Mouse (Mus musculus) heart, adult 2 months (tissue): ENCODE measurements at regions not wholly inside any gene's neighbourhood (a gene's known extent, or its start where the extent isn't known, plus 50 kb on each side); places are given as distances from the start of the nearest gene placed in this dataset.

Source experiments
- DNase-seq, 2 experiments: peaks; one replicate each; pipeline ENCODE4 v3.0.0; 2021
- H3K27ac ChIP-seq: fragments of 200-600 bp; 2 replicates; pipeline ENCODE4 v1.8.1; 2022
- H3K27me3 ChIP-seq: fragments of 200-500 bp; 2 replicates; pipeline ENCODE4 v1.6.1; 2012; ENCODE audit warnings: mild to moderate bottlenecking, low read length, inconsistent platforms, mixed read lengths; ENCODE audit not compliant: control insufficient read depth, insufficient read depth
- H3K36me3 ChIP-seq: fragments of 200-500 bp; 2 replicates; pipeline ENCODE4 v1.6.1; 2012; ENCODE audit warnings: low read length, inconsistent platforms; ENCODE audit not compliant: control insufficient read depth, insufficient read depth
- H3K4me1 ChIP-seq: fragments of 200-500 bp; 2 replicates; pipeline ENCODE4 v1.6.1; 2011; ENCODE audit warnings: low read length; ENCODE audit not compliant: control insufficient read depth, insufficient read depth
- H3K4me3 ChIP-seq: fragments of 200-600 bp; 2 replicates; pipeline ENCODE4 v1.8.1; 2022
- H3K79me2 ChIP-seq: fragments of 200-500 bp; replicated peaks from 2 replicates; pipeline ENCODE4 v1.6.1; 2012; ENCODE audit warnings: mild to moderate bottlenecking, inconsistent platforms, low read length, moderate library complexity, mixed read lengths; ENCODE audit not compliant: control insufficient read depth, insufficient read depth
- H3K9ac ChIP-seq: fragments of 200-500 bp; 2 replicates; pipeline ENCODE4 v1.6.1; 2012; ENCODE audit warnings: low read depth, mild to moderate bottlenecking, control low read depth, inconsistent platforms, low read length, mixed read lengths
- CTCF ChIP-seq: fragments of 200-600 bp; IDR thresholded peaks from 2 replicates; pipeline ENCODE4 v1.8.1; 2022; ENCODE audit warnings: antibody characterized with exemption, mild to moderate bottlenecking, moderate library complexity
- EP300 ChIP-seq: fragments of 200-500 bp; IDR thresholded peaks from 2 replicates; pipeline ENCODE4 v1.6.1; 2011; ENCODE audit warnings: low read depth, low read length, control low read depth; ENCODE audit not compliant: insufficient read depth
- POLR2A ChIP-seq: fragments of 200-500 bp; IDR thresholded peaks from 2 replicates; pipeline ENCODE4 v1.6.1; 2011; ENCODE audit warnings: mild to moderate bottlenecking, low read depth, low read length, control low read depth; ENCODE audit not compliant: insufficient read depth
- WGBS: fragments of 180-500 bp; shearing (Covaris S2); methylation state at CpG from one replicate; pipeline ENCODE4 v1.1.7; 2018; 5-methylcytosine and 5-hydroxymethylcytosine counted together
- intact Hi-C: fragments of 180-260 bp; cut with DNase I; formaldehyde crosslinking; loops from one replicate; pipeline ENCODE4 v1.15.1; 2025

DNA sequence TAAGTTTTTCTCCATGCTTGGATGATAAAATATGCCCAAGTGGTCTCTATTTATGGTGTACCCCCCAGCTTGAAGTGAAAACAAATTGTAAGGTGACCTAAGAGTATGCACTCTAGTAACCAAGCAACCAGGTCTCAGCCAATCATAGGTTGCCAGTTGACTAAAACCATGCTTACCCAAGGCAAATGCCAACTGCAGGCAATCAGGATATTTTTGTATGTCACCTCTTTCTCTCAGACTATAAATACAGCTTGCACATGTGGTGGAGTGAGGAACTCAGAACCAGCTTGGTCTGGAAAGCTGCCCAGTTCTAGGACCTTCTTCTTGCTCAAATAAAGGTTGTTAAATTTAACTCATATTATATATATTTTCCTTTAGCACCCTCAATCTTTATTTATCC lies 476.0 kb upstream of the Gm26657 start:
- Histone ChIP-seq H3K4me1 (peaks cover 4% of the 10 kb centered on the region), H3K4me3 (no peak overlapping the region), H3K27ac (peak overlapping the region; percentile 65), H3K79me2 (no peaks in the 10 kb centered on the region), H3K27me3 (no peaks in the 10 kb centered on the region), H3K9ac (no peak overlapping the region), H3K36me3 (peaks cover 2% of the 10 kb centered on the region; the same call in 1 of the 2 replicates)
- intact Hi-C loops = no loop called here
- DNase-seq = peak in 1 of 2 experiments; percentile 21
- no peak for TF ChIP-seq POLR2A
- no peak for TF ChIP-seq CTCF
- TF ChIP-seq EP300 = no peak

DNA sequence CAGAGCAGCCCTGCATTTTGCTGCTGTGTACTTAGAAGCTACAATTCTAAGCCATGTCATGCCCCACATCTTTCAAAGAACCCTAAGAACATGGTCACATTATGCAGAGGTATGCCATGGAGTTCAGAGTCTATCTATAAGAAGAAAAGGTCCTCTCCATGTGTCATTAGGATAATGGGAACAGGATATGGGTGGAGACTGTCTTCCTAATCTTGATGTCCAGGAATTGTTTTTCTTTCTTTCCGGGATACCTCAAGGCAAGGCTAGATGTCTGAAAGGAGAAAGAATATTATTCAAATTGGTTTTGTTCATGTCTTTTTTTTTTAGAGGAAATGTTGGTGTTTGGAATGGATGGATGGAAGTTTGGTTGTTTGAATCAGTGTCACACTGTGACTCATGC lies 477.3 kb upstream of the Gm26657 start:
- Histone ChIP-seq H3K4me3 (no peak overlapping the region), H3K27ac (no peak overlapping the region), H3K4me1 (peaks cover 4% of the 10 kb centered on the region), H3K79me2 (no peaks in the 10 kb centered on the region), H3K27me3 (no peaks in the 10 kb centered on the region), H3K36me3 (peaks cover 2% of the 10 kb centered on the region; the same call in 1 of the 2 replicates), H3K9ac (no peak overlapping the region)
- WGBS = 47% methylated on average over 1 of the region's 1 CpGs
- intact Hi-C loops = no loop called here
- no peak for TF ChIP-seq POLR2A
- TF ChIP-seq EP300 = no peak
- no peak for TF ChIP-seq CTCF
- no peak for DNase-seq

DNA sequence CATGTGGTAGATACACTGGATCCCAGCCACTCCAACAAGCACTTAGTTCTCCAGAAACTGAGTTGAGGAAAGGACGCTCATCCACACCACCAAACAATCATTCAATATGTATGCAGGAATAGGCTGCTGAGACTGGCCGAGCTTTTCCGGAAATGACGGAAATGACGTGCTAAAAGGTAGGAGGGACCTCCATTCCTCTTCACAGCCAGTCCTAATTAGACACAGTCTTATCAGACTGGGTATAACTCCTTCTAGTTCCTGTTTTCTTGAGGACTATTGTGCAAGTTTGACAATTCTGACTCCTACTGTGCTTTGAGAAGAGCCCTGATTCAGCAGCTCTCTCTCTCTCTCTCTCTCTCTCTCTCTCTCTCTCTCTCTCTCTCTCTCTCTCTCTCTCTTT lies 477.9 kb upstream of the Gm26657 start:
- no peak for DNase-seq
- H3K79me2 ChIP-seq = no peaks in the 10 kb centered on the region
- H3K4me1 ChIP-seq = peaks cover 4% of the 10 kb centered on the region
- no peaks in the 10 kb centered on the region for H3K27me3 ChIP-seq
- no peak overlapping the region for H3K9ac ChIP-seq
- intact Hi-C loops = no loop called here
- no peak overlapping the region for H3K4me3 ChIP-seq
- no peak overlapping the region for H3K27ac ChIP-seq
- 48% methylated on average over 5 of the region's 5 CpGs for WGBS
- H3K36me3 ChIP-seq = peaks cover 2% of the 10 kb centered on the region; the same call in 1 of the 2 replicates
- no peak for TF ChIP-seq EP300
- TF ChIP-seq POLR2A = no peak
- TF ChIP-seq CTCF = no peak

DNA sequence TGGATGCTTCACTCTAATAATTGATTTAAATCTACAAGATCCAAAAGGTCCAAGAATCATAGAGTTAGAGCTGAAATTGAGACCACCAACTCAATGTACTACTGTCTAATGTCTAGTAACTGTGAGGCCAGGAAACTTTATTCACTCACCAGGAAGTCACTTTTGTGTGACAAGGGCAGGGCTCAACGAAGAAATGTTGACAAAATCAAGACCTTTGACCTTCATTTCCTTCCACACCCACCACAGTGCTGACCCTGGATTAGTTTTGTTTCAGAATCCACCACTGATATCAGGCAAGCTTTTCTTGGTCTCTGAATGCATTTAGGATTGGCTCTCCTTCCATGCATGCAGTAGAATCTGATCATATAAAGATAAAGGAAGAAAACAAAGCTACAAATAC lies 487.5 kb upstream of the Gm26657 start:
- DNase-seq = no peak
- Histone ChIP-seq H3K27me3 (no peaks in the 10 kb centered on the region), H3K27ac (no peak overlapping the region), H3K36me3 (no peaks in the 10 kb centered on the region), H3K9ac (no peak overlapping the region), H3K79me2 (no peaks in the 10 kb centered on the region), H3K4me1 (no peaks in the 10 kb centered on the region; the same call in 1 of the 2 replicates), H3K4me3 (no peak overlapping the region)
- WGBS = 18% methylated on average over 1 of the region's 1 CpGs
- TF ChIP-seq CTCF = no peak
- TF ChIP-seq POLR2A = no peak
- TF ChIP-seq EP300 = no peak
- intact Hi-C loops = no loop called here

DNA sequence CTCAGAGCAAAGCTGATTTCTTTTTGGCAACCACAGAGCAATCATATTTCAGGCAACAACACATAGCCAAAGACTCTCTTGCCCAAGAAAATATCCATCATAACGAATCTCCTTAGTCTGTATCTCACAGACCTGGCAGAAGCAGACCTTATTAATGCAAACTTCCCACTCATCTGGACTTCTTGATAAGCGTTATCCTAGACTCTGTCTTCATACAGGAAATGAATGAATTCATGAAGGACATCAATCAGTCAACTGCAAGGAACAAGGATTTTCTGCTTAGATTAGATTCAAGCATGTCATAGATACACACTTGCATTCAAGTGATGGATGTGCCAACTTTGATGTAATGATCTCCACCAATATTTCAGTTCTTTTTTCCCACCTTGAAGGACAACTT lies 488.1 kb upstream of the Gm26657 start:
- Histone ChIP-seq H3K4me1 (no peaks in the 10 kb centered on the region; the same call in 1 of the 2 replicates), H3K4me3 (no peak overlapping the region), H3K36me3 (no peaks in the 10 kb centered on the region), H3K27me3 (no peaks in the 10 kb centered on the region), H3K9ac (no peak overlapping the region), H3K27ac (no peak overlapping the region), H3K79me2 (no peaks in the 10 kb centered on the region)
- no peak for DNase-seq
- WGBS = 52% methylated on average over 2 of the region's 2 CpGs
- intact Hi-C loops = no loop called here
- TF ChIP-seq EP300 = no peak
- no peak for TF ChIP-seq CTCF
- no peak for TF ChIP-seq POLR2A

- intact Hi-C loops = no loop called here
- no peak overlapping the region for H3K9ac ChIP-seq
- no peak overlapping the region for H3K4me3 ChIP-seq
- no peaks in the 10 kb centered on the region for H3K79me2 ChIP-seq
- H3K4me1 ChIP-seq = no peaks in the 10 kb centered on the region; the same call in 1 of the 2 replicates
- H3K27me3 ChIP-seq = no peaks in the 10 kb centered on the region
- no peaks in the 10 kb centered on the region for H3K36me3 ChIP-seq
- 88% methylated on average over 2 of the region's 2 CpGs for WGBS
- no peak for DNase-seq
- H3K27ac ChIP-seq = no peak overlapping the region
- TF ChIP-seq POLR2A (no peak), EP300 (no peak), CTCF (no peak)
Observed at GRCm38 (mm10) chr4:56250611-56251010, 489.3 kb upstream of the Gm26657 start.
